Mouse (Mus musculus) forebrain, embryonic 12.5 days (tissue): ENCODE results near the gene Slc17a6. TPM values are rescaled to one million over a fixed set of nuclear protein-coding genes. Genes with fewer than 3 reads are reported as not detected.

ENCODE experiments used
- ATAC-seq: fragments of 200-750 bp; cut with Nextera tagmentation; 2 replicates; pipeline ENCODE4 v1.8.0; 2017; ENCODE audit warnings: moderate TSS enrichment; ENCODE audit not compliant: low FRiP score
- H3K27ac ChIP-seq: fragments of 300-500 bp; sonication (generic); 2 replicates; pipeline ENCODE4 v1.5.1; 2016; ENCODE audit warnings: mild to moderate bottlenecking
- H3K27me3 ChIP-seq: fragments of 300-500 bp; sonication (generic); 2 replicates; pipeline ENCODE4 v1.6.1; 2016; ENCODE audit warnings: mild to moderate bottlenecking
- H3K36me3 ChIP-seq: fragments of 300-500 bp; sonication (generic); replicated peaks from 2 replicates; pipeline ENCODE4 v1.6.1; 2016; ENCODE audit warnings: mild to moderate bottlenecking
- H3K4me1 ChIP-seq: fragments of 300-500 bp; sonication (generic); 2 replicates; pipeline ENCODE4 v1.6.1; 2016
- H3K4me2 ChIP-seq: fragments of 300-500 bp; sonication (generic); 2 replicates; pipeline ENCODE4 v1.6.1; 2016; ENCODE audit warnings: mild to moderate bottlenecking, moderate library complexity
- H3K4me3 ChIP-seq: fragments of 300-500 bp; sonication (generic); replicated peaks from 2 replicates; pipeline ENCODE4 v1.5.1; 2016; ENCODE audit warnings: mild to moderate bottlenecking
- H3K9ac ChIP-seq: fragments of 300-500 bp; sonication (generic); 2 replicates; pipeline ENCODE4 v1.6.1; 2016; ENCODE audit warnings: mild to moderate bottlenecking
- H3K9me3 ChIP-seq: fragments of 300-500 bp; sonication (generic); 2 replicates; pipeline ENCODE4 v1.6.1; 2016
- WGBS: fragments of 180-500 bp; shearing (Covaris S2); methylation state at CpG from one replicate; pipeline ENCODE4 v1.1.7; 2016; 5-methylcytosine and 5-hydroxymethylcytosine counted together
- polyA plus RNA-seq: library from polyadenylated mRNA; unstranded; fragments of >200 nt; fragmentation: Nextera tagmentation; extraction: Ambion mirVana; gene quantifications from 2 replicates; pipeline ENCODE4 v1.2.1, GENCODE M21; 2016

Slc17a6 gene
- polyA plus RNA-seq, 1 experiment from 2014 or later: 38.4 TPM

DNA sequence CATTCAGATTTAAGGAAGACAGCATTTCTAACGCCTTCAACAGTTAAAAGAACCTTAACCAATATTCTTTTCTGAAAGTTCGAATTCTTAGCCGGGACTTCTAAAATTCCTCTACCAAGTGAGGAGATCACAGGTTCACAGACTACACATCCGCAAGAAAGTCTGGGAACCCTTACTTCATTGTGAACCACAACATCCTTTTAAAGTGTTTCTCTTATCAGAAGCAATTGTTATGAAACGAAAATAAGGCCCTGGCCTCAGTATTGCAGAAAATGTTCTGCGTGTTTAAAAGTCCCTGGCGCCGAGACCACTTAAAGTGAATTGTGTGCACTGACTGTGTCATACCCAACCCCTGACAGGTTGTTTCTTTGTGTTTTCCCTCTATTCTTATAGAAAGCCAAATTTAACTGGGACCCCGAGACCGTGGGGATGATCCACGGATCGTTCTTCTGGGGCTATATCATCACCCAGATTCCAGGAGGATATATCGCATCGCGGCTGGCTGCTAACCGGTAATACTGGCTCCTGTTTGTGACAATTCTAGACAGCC lies 4.7 kb downstream of the Slc17a6 start:
- peaks cover 78% of the 10 kb centered on the region for H3K27me3 ChIP-seq
- H3K27ac ChIP-seq: peak overlapping the region; percentile 92
- no peaks in the 10 kb centered on the region for H3K36me3 ChIP-seq
- peak overlapping the region; percentile 50 for H3K4me2 ChIP-seq
- peak overlapping the region; percentile 55 for H3K9ac ChIP-seq
- peaks cover 19% of the 10 kb centered on the region for H3K4me1 ChIP-seq
- peak overlapping the region; percentile 37 for H3K4me3 ChIP-seq
- ATAC-seq: no peak
- under 1% methylated on average over 16 of the region's 16 CpGs for WGBS
- no peaks in the 10 kb centered on the region for H3K9me3 ChIP-seq

DNA sequence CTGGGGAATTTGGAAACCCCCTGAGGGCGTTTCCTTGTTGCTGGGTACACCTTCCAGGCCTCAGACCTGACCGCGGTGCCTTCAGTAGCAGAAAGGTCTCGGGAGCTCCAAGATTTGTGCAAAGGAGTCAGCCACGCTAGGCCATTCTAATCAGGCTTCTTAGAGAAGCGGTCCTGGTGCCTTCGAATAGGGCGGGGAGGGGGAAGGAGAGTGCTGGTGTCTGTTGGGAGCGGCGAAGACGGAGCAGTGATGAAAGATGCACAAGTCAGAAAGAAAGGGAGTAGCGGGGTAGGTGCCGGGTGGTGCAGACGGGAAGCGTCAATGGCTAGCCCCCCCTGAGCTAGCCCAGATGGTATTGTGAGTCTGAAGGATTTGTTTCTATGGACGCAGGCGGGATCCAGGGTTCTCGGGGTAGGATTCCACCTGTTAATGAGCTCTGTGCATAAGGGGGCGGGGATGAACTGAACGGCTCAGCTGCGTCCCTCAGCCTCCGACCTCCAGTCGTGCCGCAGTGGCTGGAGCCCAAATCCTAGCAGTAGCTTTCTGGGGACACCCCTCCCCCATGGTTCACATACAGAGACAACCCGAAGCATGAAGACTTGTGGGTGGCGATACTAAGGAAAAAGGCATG lies 5.3 kb downstream of the Slc17a6 start:
- peaks cover 19% of the 10 kb centered on the region for H3K4me1 ChIP-seq
- H3K9ac ChIP-seq: peak overlapping the region; percentile 55
- H3K27ac ChIP-seq: peak overlapping the region; percentile 92
- H3K9me3 ChIP-seq: no peaks in the 10 kb centered on the region
- WGBS: under 1% methylated on average over 26 of the region's 26 CpGs
- peak overlapping the region; percentile 37 for H3K4me3 ChIP-seq
- peak; percentile 91 for ATAC-seq
- H3K4me2 ChIP-seq: peak overlapping the region; percentile 50
- H3K27me3 ChIP-seq: peaks cover 74% of the 10 kb centered on the region
- H3K36me3 ChIP-seq: no peaks in the 10 kb centered on the region

- peak overlapping the region; percentile 92 for H3K27ac ChIP-seq
- ATAC-seq: no peak; the same call in 1 of the 2 replicates
- peak overlapping the region; percentile 50 for H3K4me2 ChIP-seq
- peaks cover 21% of the 10 kb centered on the region for H3K4me1 ChIP-seq
- H3K4me3 ChIP-seq: peak overlapping the region; percentile 37
- WGBS: 0% methylated on average over 9 of the region's 9 CpGs
- H3K9me3 ChIP-seq: no peaks in the 10 kb centered on the region
- H3K36me3 ChIP-seq: no peaks in the 10 kb centered on the region
- peak overlapping the region; percentile 55; the same call in 1 of the 2 replicates for H3K9ac ChIP-seq
- H3K27me3 ChIP-seq: peaks cover 69% of the 10 kb centered on the region
Observed at GRCm38 (mm10) chr7:51627666-51628065, 5.9 kb downstream of the Slc17a6 start.

- Histone ChIP-seq H3K4me1 (peaks cover 25% of the 10 kb centered on the region), H3K4me3 (no peak overlapping the region), H3K27ac (no peak overlapping the region), H3K9me3 (no peaks in the 10 kb centered on the region), H3K36me3 (no peaks in the 10 kb centered on the region), H3K4me2 (no peak overlapping the region; the same call in 1 of the 2 replicates), H3K9ac (no peak overlapping the region), H3K27me3 (peaks cover 67% of the 10 kb centered on the region)
- ATAC-seq: no peak
- WGBS: 2% methylated on average over 9 of the region's 9 CpGs
Observed at GRCm38 (mm10) chr7:51628349-51628748, 6.5 kb downstream of the Slc17a6 start.

- Histone ChIP-seq H3K27ac (peak overlapping the region; percentile 70), H3K4me3 (0 out of 2 replicates have a peak overlapping the region, but pooled peaks have one; percentile 10), H3K9me3 (no peaks in the 10 kb centered on the region), H3K9ac (no peak overlapping the region), H3K36me3 (no peaks in the 10 kb centered on the region), H3K4me1 (peaks cover 25% of the 10 kb centered on the region), H3K4me2 (peak overlapping the region; percentile 42), H3K27me3 (peaks cover 59% of the 10 kb centered on the region)
- 3% methylated on average over 3 of the region's 3 CpGs for WGBS
- no peak for ATAC-seq
Observed at GRCm38 (mm10) chr7:51629206-51629605, 7.4 kb downstream of the Slc17a6 start.

DNA sequence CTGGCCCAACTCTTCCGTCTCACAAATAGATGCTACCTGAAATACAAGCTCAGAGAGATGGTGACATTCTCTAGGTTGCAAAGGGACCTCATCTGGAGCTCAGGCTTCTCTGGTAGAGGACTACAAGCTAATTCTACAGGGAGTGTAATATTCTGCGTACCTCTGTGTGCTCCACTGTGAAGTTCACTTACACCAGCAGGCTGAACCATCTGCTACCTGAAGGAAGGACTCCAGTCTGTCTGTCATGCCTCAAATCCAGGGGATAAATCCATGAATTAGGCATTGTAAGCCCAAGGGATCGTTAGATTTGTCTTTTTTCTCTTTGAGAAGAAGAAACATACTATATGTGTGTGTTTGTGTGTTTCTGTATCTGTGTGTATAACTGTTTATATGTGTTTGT lies 9.4 kb downstream of the Slc17a6 start:
- Histone ChIP-seq H3K4me2 (peak overlapping the region; percentile 29), H3K9me3 (no peaks in the 10 kb centered on the region), H3K4me3 (peak overlapping the region; percentile 14; the same call in 1 of the 2 replicates), H3K9ac (no peak overlapping the region), H3K27ac (peak overlapping the region; percentile 80), H3K36me3 (no peaks in the 10 kb centered on the region), H3K27me3 (peaks cover 39% of the 10 kb centered on the region), H3K4me1 (peaks cover 19% of the 10 kb centered on the region)
- no peak for ATAC-seq
- WGBS: 56% methylated on average over 3 of the region's 3 CpGs

DNA sequence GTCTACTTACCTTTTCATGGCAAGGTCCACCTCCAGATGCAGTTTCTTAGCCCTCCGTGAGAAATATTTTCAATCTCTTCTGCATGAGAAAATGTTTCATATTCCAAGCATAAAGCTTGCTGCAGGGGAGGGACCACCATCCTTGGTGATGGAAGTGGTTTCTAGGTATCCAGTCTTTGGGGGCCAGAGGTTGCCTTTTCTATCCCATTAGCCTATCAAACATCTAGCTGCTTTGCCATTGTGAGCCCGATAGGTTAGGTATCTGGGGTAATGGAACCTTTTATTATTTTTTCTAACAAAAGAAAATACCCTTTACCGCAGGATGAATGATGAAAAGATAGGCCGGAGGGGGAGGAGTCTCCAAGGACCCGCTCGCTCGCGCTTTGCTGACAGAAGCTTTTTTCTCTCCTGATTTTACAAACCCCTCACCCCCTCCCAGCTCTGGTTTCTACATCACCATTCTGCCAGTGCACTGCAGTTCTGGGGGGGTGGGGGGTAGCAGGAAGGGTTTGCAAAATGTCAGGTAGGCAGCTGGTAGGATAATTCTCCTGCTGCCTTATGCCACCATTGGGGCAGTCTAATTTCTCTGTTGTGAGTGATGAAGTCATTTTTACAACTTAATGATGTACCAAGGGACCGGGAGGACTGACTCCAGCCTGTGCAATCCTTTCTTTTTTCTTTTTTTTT lies 10.9 kb downstream of the Slc17a6 start:
- peaks cover 9% of the 10 kb centered on the region for H3K4me1 ChIP-seq
- peak overlapping the region; percentile 63 for H3K27ac ChIP-seq
- H3K9me3 ChIP-seq: no peaks in the 10 kb centered on the region
- H3K4me3 ChIP-seq: 0 out of 2 replicates have a peak overlapping the region, but pooled peaks have one; percentile 2
- WGBS: 3% methylated on average over 9 of the region's 9 CpGs
- no peaks in the 10 kb centered on the region for H3K36me3 ChIP-seq
- ATAC-seq: peak; percentile 79
- peak overlapping the region; percentile 38 for H3K4me2 ChIP-seq
- peaks cover 24% of the 10 kb centered on the region for H3K27me3 ChIP-seq
- H3K9ac ChIP-seq: no peak overlapping the region

GRCm38 (mm10) chr7:51633230-51633844 lies 11.5 kb downstream of the Slc17a6 start:
- H3K4me2 ChIP-seq: no peak overlapping the region; the same call in 1 of the 2 replicates
- peaks cover 6% of the 10 kb centered on the region for H3K4me1 ChIP-seq
- H3K27me3 ChIP-seq: peaks cover 20% of the 10 kb centered on the region; the same call in 1 of the 2 replicates
- H3K9me3 ChIP-seq: no peaks in the 10 kb centered on the region
- peak overlapping the region; percentile 63 for H3K27ac ChIP-seq
- H3K9ac ChIP-seq: no peak overlapping the region
- no peaks in the 10 kb centered on the region for H3K36me3 ChIP-seq
- no peak overlapping the region for H3K4me3 ChIP-seq
- ATAC-seq: peak; percentile 77
- WGBS: 2% methylated on average over 7 of the region's 7 CpGs

GRCm38 (mm10) chr7:51657152-51657551 lies 35.3 kb downstream of the Slc17a6 start:
- Histone ChIP-seq H3K4me1 (no peaks in the 10 kb centered on the region), H3K9me3 (no peaks in the 10 kb centered on the region), H3K27me3 (no peaks in the 10 kb centered on the region), H3K4me3 (no peak overlapping the region), H3K9ac (no peak overlapping the region), H3K4me2 (no peak overlapping the region), H3K27ac (no peak overlapping the region), H3K36me3 (no peaks in the 10 kb centered on the region)
- no peak for ATAC-seq
- WGBS: 75% methylated on average over 3 of the region's 3 CpGs

DNA sequence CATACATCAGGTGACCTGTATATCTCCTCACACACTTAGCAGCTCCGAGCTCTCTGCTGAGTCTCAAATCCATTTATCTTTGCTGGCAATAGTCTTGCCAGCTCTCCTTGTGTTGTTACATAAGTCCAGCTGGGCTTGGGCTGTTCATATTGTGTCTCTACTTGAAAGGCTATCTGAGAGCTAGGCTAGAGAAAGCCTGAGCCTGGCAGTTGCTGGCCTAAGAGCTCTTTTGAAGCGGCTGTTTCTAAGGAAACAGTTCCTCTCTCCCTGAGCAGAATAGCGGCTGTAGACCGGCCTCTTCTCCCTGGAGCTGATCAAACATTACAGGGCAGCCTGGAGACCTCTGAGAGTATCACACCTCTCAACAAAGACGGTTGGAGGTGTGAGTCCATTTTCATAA lies 40.6 kb downstream of the Slc17a6 start:
- WGBS: 36% methylated on average over 5 of the region's 5 CpGs
- Histone ChIP-seq H3K4me2 (no peak overlapping the region), H3K4me3 (no peak overlapping the region), H3K9ac (no peak overlapping the region), H3K9me3 (no peaks in the 10 kb centered on the region), H3K27me3 (no peaks in the 10 kb centered on the region), H3K4me1 (peaks cover 5% of the 10 kb centered on the region; the same call in 1 of the 2 replicates), H3K27ac (peak overlapping the region; percentile 46; the same call in 1 of the 2 replicates), H3K36me3 (no peaks in the 10 kb centered on the region)
- peak; percentile 75; the same call in 1 of the 2 replicates for ATAC-seq

DNA sequence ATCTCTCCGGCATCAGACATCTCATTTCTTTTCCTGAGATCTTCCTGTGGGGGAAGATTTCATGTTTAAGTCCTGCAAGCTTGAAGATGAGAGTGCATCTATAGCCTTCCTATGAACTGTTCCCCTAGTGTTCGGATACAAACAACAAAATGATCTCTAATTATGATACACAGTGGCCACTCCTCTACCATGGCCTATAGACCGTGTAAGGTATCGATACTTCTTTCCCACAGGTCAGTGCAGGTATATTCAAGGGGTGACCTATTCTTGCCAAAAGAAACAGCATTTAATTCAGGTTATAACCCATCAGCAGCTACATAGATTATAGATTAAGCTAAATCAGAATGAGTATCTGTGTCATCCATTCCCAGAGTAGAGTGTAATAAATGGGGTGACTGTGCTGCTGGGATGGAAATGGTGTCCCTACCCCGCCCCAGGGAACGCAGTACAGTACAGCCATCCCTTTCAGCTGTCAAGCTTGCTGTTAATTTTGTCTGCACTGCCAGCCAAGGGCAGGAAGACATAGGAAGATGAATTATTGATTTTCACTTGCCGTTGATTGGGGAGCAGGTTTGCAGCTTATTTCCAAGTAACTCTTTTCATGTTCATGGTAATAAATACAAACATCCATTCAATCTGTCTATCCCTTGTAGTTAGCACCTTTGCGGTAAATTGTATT lies 71.9 kb downstream of the Slc17a6 start:
- no peak overlapping the region for H3K9ac ChIP-seq
- no peak overlapping the region for H3K4me3 ChIP-seq
- no peaks in the 10 kb centered on the region for H3K9me3 ChIP-seq
- no peak overlapping the region for H3K4me2 ChIP-seq
- ATAC-seq: peak; percentile 57; the same call in 1 of the 2 replicates
- H3K4me1 ChIP-seq: peaks cover 4% of the 10 kb centered on the region; the same call in 1 of the 2 replicates
- WGBS: 86% methylated on average over 8 of the region's 8 CpGs
- H3K36me3 ChIP-seq: no peaks in the 10 kb centered on the region
- H3K27ac ChIP-seq: peak overlapping the region; percentile 36; the same call in 1 of the 2 replicates
- no peaks in the 10 kb centered on the region for H3K27me3 ChIP-seq
